Mouse (Mus musculus): Measurements from ENCODE around the gene Plscr4. TPM values are rescaled to one million over a fixed set of nuclear protein-coding genes. Genes with fewer than 3 reads are reported as not detected.

Gene Plscr4
- polyA plus RNA-seq, 1 experiment from 2014 or later = 8.2 TPM

Other genes with a start within 250 kb of the Plscr4 start
- 9.8 to 17.8 TPM (median 12.4 TPM) in 3 replicates for gene Plscr1, start 207.6 kb upstream of the Plscr4 start, polyA plus RNA-seq (2018)
- gene Plscr2, start 181.8 kb upstream of the Plscr4 start, polyA plus RNA-seq (2018) = not detected in 3 replicates
- gene 1700057G04Rik, start 148.0 kb upstream of the Plscr4 start, polyA plus RNA-seq (2018) = not detected in 3 replicates
- gene Plod2, start 84.8 kb downstream of the Plscr4 start, polyA plus RNA-seq (2018) = 0.19 to 0.88 TPM (median 0.69 TPM) in 3 replicates